Mouse (Mus musculus): ENCODE results near the gene Nptxr. TPM values are rescaled to one million over a fixed set of nuclear protein-coding genes. Genes with fewer than 3 reads are reported as not detected.

The Nptxr gene
- 0.24 and 0.31 TPM in 2 replicates for polyA plus RNA-seq (2016; fragmentation: Nextera tagmentation; extraction: Ambion mirVana)

DNA sequence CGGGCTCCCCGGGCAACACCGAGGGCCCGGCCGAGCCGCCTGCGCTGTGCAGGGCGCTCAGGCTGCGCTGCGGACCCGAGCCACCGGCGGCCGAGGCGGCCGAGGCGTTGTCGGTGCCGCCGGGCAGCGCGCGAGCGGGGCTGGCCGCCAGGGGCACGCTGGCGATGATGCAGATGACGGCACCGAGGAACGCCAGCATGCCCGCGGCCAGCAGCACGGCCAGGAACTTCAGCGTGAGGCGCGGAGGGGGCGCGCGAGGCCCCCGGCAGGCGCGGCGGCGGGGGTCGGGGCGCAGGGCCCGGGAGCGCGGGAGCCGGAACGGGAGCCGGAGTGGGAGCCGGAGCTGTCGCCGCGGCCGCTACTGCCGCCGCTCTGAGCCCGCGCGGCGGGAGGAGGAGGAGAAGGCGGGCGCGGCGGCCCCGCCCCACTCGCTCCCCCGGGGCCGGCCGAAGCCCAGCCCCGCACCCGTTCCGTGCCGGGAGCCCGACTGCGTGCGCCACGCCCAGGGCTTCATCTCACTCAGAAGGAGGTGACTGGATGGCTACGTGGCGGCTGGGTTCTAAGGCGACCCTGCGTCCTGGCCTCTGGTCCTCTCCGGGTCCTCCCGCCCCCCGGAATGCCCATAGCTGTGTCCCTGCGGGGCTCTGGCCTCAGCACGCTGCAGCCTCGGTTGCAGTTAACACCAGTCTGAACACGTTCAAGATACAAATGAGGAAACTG is at the start of gene Nptxr:
Gene Nptxr (minus strand): TSS at position 415 of the 720 bp plus-strand sequence.
- peak within 1 kb of the TSS; percentile 74 for H3K4me2 ChIP-seq
- H3K36me3 ChIP-seq: no peaks in the 10 kb centered on the region
- WGBS (ENCODE audit: insufficient replicate concordance): 2% methylated on average over 69 of the region's 91 CpGs
- peak within 1 kb of the TSS; percentile 45; the same call in 1 of the 2 replicates for H3K9ac ChIP-seq
- peak; percentile 15; the same call in 1 of the 2 replicates for ATAC-seq
- peaks cover 98% of the 10 kb centered on the region for H3K27me3 ChIP-seq (replicated peaks)
- H3K27ac ChIP-seq: no peak within 1 kb of the TSS
- H3K4me3 ChIP-seq: peak within 1 kb of the TSS; percentile 58
- H3K4me1 ChIP-seq: peaks cover 15% of the 10 kb centered on the region; the same call in 1 of the 2 replicates
- H3K9me3 ChIP-seq (replicated peaks): no peaks in the 10 kb centered on the region

DNA sequence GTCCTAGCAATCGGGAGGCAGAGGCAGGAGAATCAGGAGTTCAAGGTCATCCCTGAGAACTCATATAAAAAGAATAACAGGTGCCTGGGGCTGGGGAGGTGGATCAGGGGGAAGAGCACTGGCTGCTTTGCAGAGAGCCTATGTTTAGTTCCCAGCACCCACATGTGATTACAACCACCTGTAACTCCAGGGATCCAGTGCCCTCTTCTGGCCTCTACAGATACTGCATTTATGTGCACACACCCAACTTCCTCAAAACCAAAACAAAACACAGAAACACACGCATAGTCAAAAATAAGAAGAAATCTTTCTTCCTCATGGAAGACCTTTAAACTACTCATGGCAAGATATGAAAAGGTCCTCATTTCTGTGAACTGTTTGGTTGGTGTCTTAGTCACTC is 45.6 kb upstream of the Nptxr start:
- Histone ChIP-seq H3K27me3 (replicated peaks) (peaks cover 30% of the 10 kb centered on the region), H3K4me2 (no peak overlapping the region), H3K4me1 (no peaks in the 10 kb centered on the region), H3K9ac (no peak overlapping the region), H3K9me3 (replicated peaks) (0 out of 2 replicates have a peak, but pooled peaks cover 6% of the 10 kb centered on the region), H3K27ac (no peak overlapping the region), H3K36me3 (no peaks in the 10 kb centered on the region), H3K4me3 (no peak overlapping the region)
- 72% methylated on average over 2 of the region's 2 CpGs for WGBS (ENCODE audit: insufficient replicate concordance)
- ATAC-seq: no peak

DNA sequence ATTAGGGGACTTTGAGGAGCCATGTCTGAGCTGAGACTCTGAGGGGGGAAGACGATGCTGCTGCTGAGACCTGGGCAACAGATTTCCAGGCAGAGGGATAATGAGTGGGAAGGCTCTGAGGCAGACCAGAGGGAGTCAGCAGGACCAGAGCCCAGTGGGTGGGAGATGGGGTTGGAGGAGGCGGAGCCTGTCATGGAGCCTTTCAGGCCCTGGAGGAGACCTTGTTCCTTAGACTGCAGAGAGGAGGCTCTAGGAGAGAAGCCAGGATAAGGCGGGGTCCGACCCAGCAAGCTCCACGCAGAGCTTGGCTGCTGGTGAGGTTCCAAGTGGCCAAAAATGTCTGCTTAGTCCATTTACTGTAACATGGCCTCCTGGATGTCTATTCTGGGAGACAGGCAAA is 42.5 kb upstream of the Nptxr start:
- Histone ChIP-seq H3K36me3 (no peaks in the 10 kb centered on the region), H3K4me3 (no peak overlapping the region), H3K4me2 (no peak overlapping the region), H3K4me1 (no peaks in the 10 kb centered on the region), H3K9me3 (replicated peaks) (0 out of 2 replicates have a peak, but pooled peaks cover 6% of the 10 kb centered on the region), H3K9ac (no peak overlapping the region), H3K27me3 (replicated peaks) (peaks cover 32% of the 10 kb centered on the region; the same call in 1 of the 2 replicates), H3K27ac (no peak overlapping the region)
- 26% methylated on average over 5 of the region's 5 CpGs for WGBS (ENCODE audit: insufficient replicate concordance)
- ATAC-seq: no peak

DNA sequence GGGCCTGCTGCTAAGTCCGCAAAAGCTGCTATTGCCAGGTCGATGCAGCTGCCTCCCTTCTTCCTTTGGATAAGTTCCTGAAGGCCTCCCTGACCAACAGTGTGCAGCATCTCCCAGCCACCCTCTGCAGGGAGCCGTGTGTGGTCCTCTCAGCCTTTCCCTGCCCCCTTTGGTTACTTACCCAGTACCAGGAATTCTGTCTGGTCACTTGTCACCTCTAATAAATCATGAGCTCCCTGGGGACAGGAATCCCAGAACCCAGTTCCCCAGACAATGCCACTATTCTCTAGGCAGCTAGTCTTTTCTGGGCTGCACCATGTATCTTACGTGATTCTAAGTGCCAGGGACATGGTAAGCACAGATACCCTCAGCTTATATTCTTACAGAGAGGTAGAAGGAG is 41.4 kb upstream of the Nptxr start:
- H3K9ac ChIP-seq: no peak overlapping the region
- H3K9me3 ChIP-seq (replicated peaks): 0 out of 2 replicates have a peak, but pooled peaks cover 6% of the 10 kb centered on the region
- H3K4me1 ChIP-seq: no peaks in the 10 kb centered on the region
- H3K27ac ChIP-seq: no peak overlapping the region
- H3K4me3 ChIP-seq: no peak overlapping the region
- ATAC-seq: no peak
- WGBS (ENCODE audit: insufficient replicate concordance): 58% methylated on average over 4 of the region's 4 CpGs
- no peak overlapping the region for H3K4me2 ChIP-seq
- no peaks in the 10 kb centered on the region for H3K36me3 ChIP-seq
- peaks cover 37% of the 10 kb centered on the region for H3K27me3 ChIP-seq (replicated peaks)

DNA sequence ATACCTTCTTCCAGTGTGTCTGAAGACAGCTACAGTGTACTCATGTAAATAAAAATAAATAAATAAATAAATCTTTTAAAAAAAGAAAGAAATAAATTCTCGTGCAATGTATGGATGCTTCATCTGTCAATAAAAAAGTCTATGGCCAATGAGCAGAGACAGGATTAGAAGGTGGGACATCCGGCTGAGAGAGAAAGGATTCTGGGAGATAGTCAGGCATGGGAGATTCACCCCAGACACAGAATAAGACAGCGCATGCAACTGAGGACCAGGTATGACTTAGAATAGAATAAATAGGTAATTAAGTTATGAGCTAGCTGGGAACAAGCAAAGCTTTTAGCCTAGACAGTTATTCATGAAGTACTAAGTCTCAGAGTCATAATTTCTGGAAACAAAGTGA is 38.4 kb upstream of the Nptxr start:
- H3K9me3 ChIP-seq (replicated peaks): no peaks in the 10 kb centered on the region
- ATAC-seq: no peak
- WGBS (ENCODE audit: insufficient replicate concordance): 56% methylated on average over 3 of the region's 3 CpGs

DNA sequence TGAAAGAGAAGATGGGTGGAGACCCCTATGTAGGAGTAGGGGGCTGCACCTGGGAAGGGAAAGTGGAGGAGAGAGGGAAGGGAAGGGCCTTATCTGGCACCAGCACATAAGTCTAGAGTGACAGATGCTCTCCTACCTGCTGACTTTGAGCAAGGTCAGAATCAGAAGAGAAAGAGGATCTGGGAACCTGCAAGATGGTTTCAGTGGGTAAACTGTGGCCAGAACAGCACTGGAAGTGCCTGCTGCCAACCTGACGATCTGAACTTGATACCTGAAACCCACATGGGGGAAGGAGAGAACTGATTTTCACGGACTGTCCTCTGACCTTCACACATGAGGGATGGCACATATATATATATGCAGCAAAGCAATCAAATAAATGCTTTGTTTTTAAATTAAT is 35.7 kb upstream of the Nptxr start:
- 44% methylated on average over 2 of the region's 2 CpGs for WGBS (ENCODE audit: insufficient replicate concordance)
- H3K9me3 ChIP-seq (replicated peaks): no peaks in the 10 kb centered on the region

More for the DNA sequence above, 38.4 kb upstream of the Nptxr start:
- H3K27me3 ChIP-seq (replicated peaks): peaks cover 53% of the 10 kb centered on the region
- no peak overlapping the region for H3K4me3 ChIP-seq
- no peak overlapping the region for H3K9ac ChIP-seq
- no peak overlapping the region for H3K4me2 ChIP-seq
- no peaks in the 10 kb centered on the region for H3K36me3 ChIP-seq
- H3K27ac ChIP-seq: no peak overlapping the region
- H3K4me1 ChIP-seq: no peaks in the 10 kb centered on the region

DNA sequence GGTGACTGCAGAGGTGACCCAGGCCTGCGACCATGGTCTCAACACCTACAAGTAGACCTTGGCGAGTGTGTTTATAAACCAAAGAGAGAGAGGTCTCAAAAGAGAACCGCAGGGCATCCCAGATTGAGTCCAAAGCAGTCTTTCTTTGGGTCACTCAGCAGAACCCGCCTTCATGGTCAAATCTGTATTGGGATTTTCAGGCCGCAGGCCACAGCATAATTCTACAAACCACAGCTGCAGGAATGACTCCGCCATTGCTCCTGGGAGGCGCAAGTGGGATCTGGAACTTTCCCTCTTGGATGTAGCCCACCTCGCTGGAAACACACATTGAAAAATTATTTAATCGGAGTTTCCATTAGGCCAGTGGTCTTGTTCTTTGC is 30.3 kb upstream of the Nptxr start:
- H3K27ac ChIP-seq: no peak overlapping the region
- H3K4me3 ChIP-seq: peak overlapping the region; percentile 73; the same call in 1 of the 2 replicates
- peak overlapping the region; percentile 86 for H3K4me2 ChIP-seq
- H3K27me3 ChIP-seq (replicated peaks): peaks cover 31% of the 10 kb centered on the region
- peaks cover 7% of the 10 kb centered on the region; the same call in 1 of the 2 replicates for H3K36me3 ChIP-seq
- no peak for ATAC-seq
- H3K4me1 ChIP-seq: peaks cover 33% of the 10 kb centered on the region
- H3K9me3 ChIP-seq (replicated peaks): no peaks in the 10 kb centered on the region
- WGBS (ENCODE audit: insufficient replicate concordance): 62% methylated on average over 9 of the region's 9 CpGs
- no peak overlapping the region for H3K9ac ChIP-seq

More for the DNA sequence above, 35.7 kb upstream of the Nptxr start:
- no peak for ATAC-seq
- H3K4me1 ChIP-seq: no peaks in the 10 kb centered on the region
- no peak overlapping the region for H3K9ac ChIP-seq
- H3K27me3 ChIP-seq (replicated peaks): peaks cover 43% of the 10 kb centered on the region
- no peak overlapping the region for H3K4me3 ChIP-seq
- H3K36me3 ChIP-seq: no peaks in the 10 kb centered on the region
- no peak overlapping the region for H3K4me2 ChIP-seq
- no peak overlapping the region for H3K27ac ChIP-seq

DNA sequence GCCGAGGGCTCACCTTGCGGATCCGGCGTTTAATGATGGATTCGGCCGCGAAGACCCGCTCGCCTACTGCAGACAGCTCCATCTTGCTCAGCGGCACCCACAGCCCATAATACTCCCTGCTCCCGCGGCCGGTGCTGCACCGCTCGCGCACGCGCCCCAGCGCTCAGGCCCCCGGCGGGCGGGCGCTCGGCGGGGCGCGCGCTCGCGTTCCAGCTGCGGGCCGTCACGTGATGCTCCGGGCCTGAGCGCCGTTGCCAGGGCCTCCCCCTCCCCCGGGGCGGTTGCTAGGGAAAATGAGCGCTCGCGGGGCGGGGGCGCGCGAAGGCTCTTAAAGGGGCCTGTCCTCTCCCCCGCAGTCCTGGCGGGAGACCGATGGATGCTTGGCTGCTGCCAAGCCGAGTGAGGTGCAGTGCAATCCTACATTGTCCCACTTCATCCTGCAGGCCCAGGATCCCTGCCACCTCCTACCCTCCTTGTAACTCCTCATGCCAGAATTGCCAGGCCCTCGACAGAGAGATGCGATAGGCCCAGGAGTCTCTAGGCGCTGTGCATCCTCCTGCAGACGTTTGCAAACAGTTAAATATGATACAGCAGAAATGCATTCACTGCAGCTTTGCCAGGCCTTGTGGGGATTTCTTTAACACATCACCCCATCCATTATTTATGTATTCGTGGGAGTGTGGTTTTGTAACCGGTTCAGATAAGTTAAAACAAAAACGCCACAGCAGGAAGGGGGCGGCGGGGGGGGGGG is 29.7 kb upstream of the Nptxr start, which contains the start of the genes Npcd and Cbx6:
Gene Npcd (minus strand): TSS at position 108 of the 751 bp plus-strand sequence.
Gene Cbx6 (minus strand): TSS at position 559 of the 751 bp plus-strand sequence.
- Histone ChIP-seq H3K4me2 (peak within 1 kb of the TSS; percentile 86), H3K9me3 (replicated peaks) (no peaks in the 10 kb centered on the region), H3K9ac (peak within 1 kb of the TSS; percentile 83), H3K27me3 (replicated peaks) (peaks cover 30% of the 10 kb centered on the region), H3K27ac (peak within 1 kb of the TSS; percentile 52), H3K4me1 (peaks cover 33% of the 10 kb centered on the region), H3K4me3 (peak within 1 kb of the TSS; percentile 73), H3K36me3 (peaks cover 7% of the 10 kb centered on the region; the same call in 1 of the 2 replicates)
- ATAC-seq: peak; percentile 86
- 7% methylated on average over 57 of the region's 58 CpGs for WGBS (ENCODE audit: insufficient replicate concordance)

DNA sequence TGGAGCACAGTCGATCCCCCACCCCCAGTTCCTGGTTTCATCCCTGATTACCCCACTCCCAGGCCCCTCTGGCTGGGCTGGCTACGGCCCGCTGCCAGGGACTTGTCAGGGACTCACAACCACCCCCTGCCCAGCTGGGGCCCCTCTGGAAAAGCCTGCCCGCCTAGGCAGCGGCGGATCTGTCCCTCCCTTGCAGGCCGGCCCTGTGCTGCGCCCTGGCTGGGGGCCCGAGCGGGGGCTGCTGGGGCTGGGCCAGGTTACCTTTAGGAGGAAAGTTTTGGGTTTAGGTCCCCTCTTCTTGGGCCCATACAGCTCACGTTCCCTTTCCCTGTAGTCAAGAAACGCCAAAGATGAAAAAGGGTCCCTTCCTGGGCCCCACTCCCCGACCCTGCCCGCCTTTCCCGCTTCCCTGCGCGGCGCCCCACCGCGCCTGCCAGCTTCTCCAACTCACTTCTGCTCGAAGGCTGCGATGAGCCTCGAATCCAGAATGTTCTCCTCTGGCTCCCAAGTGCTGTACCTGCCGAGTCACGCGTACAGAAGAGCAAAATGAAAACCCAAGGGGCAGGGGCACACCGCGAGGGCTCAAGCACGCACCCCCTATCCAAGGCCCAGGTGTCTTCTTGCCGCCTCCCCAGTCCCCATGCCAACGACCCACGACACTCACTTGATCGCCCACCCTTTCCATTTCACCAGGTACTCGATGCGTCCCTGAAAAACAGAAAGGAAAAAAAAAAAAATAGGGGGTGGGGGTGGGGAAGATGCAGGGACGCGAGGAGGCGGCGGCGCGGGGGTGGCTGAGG is 28.9 kb upstream of the Nptxr start:
- Histone ChIP-seq H3K4me1 (peaks cover 33% of the 10 kb centered on the region), H3K36me3 (peaks cover 13% of the 10 kb centered on the region), H3K4me3 (peak overlapping the region; percentile 73), H3K9ac (peak overlapping the region; percentile 83), H3K4me2 (peak overlapping the region; percentile 86), H3K27ac (peak overlapping the region; percentile 52), H3K9me3 (replicated peaks) (no peaks in the 10 kb centered on the region), H3K27me3 (replicated peaks) (peaks cover 23% of the 10 kb centered on the region)
- ATAC-seq: peak; percentile 42; the same call in 1 of the 2 replicates
- WGBS (ENCODE audit: insufficient replicate concordance): under 1% methylated on average over 39 of the region's 41 CpGs

DNA sequence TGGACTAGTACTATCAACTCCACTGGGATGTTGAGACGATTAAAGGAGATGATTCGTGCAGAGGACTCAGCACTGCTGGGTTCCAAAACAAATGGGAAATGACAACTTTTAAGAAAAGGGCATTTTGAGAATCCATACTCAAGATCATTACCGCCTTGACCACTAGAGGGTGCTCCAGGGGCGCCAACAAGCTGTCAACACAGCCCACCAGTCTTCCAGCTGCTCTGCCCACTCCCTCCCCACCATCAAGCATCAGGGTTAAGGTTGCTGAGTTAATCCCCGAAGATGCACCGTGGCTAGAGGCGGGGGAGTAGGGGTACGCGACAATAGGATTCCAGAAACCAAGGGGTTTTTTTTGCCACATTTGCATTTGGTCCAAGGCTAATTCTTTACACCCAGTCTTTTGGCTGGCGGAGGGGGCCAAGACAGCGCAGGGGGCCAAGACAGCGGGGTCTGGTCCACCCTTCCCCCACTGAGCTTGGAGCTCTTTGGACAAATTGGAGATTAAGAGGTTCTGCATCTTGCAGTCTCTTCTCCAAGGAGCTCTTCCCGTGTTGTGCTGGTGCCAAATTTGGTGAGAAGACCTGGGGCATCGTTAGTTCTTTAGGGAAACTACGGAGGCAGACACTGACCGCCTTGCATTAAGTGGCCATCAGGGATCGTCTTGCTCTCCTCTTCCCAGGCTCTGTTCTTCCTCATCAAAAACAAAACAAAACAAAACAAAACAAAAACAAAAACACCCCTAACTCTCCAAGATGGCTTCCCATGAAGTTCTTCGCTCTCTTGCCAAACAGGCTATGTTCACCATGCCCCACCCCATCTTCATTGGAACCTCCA is 27.7 kb upstream of the Nptxr start:
- H3K27ac ChIP-seq: peak overlapping the region; percentile 52
- ATAC-seq: no peak
- H3K27me3 ChIP-seq (replicated peaks): peaks cover 12% of the 10 kb centered on the region
- peak overlapping the region; percentile 86 for H3K4me2 ChIP-seq
- peaks cover 40% of the 10 kb centered on the region for H3K4me1 ChIP-seq
- no peaks in the 10 kb centered on the region for H3K9me3 ChIP-seq (replicated peaks)
- H3K9ac ChIP-seq: peak overlapping the region; percentile 83; the same call in 1 of the 2 replicates
- 38% methylated on average over 18 of the region's 18 CpGs for WGBS (ENCODE audit: insufficient replicate concordance)
- peak overlapping the region; percentile 73 for H3K4me3 ChIP-seq
- peaks cover 25% of the 10 kb centered on the region for H3K36me3 ChIP-seq

DNA sequence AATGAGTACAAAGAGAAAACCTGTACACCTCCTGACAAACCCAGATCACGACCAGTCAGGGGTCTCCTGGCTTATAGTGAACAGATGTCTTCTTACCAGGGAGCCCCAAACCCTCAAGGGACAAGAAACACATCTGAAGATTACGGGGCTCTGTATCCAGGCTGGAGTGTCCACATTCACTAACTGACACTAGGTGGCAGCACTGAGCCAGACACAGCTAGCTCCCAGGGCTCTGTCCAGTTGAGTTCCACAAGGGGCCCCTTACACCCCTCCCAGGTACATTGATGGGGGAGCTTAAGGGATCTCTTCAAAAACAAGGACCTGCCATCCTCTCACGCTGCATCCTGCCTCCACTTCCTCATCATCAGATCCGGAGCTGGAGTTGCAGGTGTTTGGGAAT is 25.8 kb upstream of the Nptxr start:
- peaks cover 40% of the 10 kb centered on the region for H3K4me1 ChIP-seq
- ATAC-seq: no peak

More for the DNA sequence above, 25.8 kb upstream of the Nptxr start:
- Histone ChIP-seq H3K4me3 (no peak overlapping the region), H3K4me2 (no peak overlapping the region), H3K27me3 (replicated peaks) (peaks cover 5% of the 10 kb centered on the region), H3K36me3 (peaks cover 35% of the 10 kb centered on the region), H3K27ac (no peak overlapping the region), H3K9me3 (replicated peaks) (no peaks in the 10 kb centered on the region), H3K9ac (no peak overlapping the region)
- WGBS (ENCODE audit: insufficient replicate concordance): 12% methylated on average over 4 of the region's 4 CpGs

Measured in liver, embryonic 12.5 days (tissue).